Mouse (Mus musculus): ENCODE data around the gene Vps13a. TPM values are rescaled to one million over a fixed set of nuclear protein-coding genes. Genes with fewer than 3 reads are reported as not detected.
"Not testable (repeated sequence)": the region's sequence is repeated elsewhere in the genome, so short reads cannot be mapped to it uniquely, and the experiment has no call there.

Vps13a gene
- polyA plus RNA-seq (2016; fragmentation: Nextera tagmentation; extraction: Ambion mirVana) = 7.5 and 9.6 TPM in 2 replicates

DNA sequence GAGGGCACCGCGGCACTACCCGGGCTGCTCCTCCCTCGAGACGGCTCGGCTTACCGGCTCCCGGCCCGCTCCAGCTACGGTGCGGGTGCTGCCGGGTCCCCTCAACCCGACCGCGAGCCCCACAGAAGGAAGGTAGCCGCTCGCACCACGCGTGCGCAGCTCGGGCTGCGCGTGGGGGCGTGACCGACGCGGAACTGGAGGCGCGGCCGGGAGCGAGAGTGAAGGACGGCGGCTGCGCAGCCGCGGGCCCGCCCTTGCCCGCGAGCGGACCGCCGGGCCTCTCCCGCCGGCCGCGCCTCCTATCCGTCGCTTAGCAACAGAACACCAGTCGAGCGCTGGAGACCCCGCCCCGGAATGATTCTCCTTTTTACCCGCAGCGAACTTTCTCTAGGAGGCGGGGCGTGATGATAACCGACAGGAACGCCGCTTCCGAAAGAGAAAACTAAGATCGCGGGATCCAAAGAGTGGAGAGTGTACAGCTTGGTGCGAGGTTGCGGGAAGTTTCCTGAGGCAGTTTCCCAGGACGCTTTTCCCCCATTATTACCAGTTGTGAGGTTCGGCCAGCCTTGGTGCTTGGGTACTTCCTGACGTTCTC, at the start of gene Vps13a:
Gene Vps13a, minus strand, starts transcription at position 144 of the 595 bp plus-strand sequence.
- H3K4me1 ChIP-seq (replicated peaks) = peaks cover 13% of the 10 kb centered on the region; the same call in 1 of the 2 replicates

GRCm38 (mm10) chr19:16827657-16828056, 46.9 kb upstream of the Vps13a start:
- H3K9me3 ChIP-seq = no peaks in the 10 kb centered on the region
- no peak overlapping the region for H3K4me3 ChIP-seq
- H3K36me3 ChIP-seq = no peaks in the 10 kb centered on the region
- no peaks in the 10 kb centered on the region for H3K27me3 ChIP-seq (ENCODE audit: insufficient read depth, poor library complexity, severe bottlenecking)
- no peaks in the 10 kb centered on the region for H3K4me1 ChIP-seq (replicated peaks)
- DNase-seq (ENCODE audit: low spot score) = no peak
- no peak overlapping the region for H3K27ac ChIP-seq
- 80% methylated on average over 5 of the region's 5 CpGs for WGBS

More for the DNA sequence above, at the start of gene Vps13a:
- Histone ChIP-seq H3K36me3 (no peaks in the 10 kb centered on the region), H3K27me3 (ENCODE audit: insufficient read depth, poor library complexity, severe bottlenecking) (peaks cover 30% of the 10 kb centered on the region), H3K9me3 (no peaks in the 10 kb centered on the region), H3K27ac (peak within 1 kb of the TSS; percentile 80), H3K4me3 (peak within 1 kb of the TSS; percentile 82)
- under 1% methylated on average over 67 of the region's 67 CpGs for WGBS
- DNase-seq (ENCODE audit: low spot score) = peak; percentile 92

DNA sequence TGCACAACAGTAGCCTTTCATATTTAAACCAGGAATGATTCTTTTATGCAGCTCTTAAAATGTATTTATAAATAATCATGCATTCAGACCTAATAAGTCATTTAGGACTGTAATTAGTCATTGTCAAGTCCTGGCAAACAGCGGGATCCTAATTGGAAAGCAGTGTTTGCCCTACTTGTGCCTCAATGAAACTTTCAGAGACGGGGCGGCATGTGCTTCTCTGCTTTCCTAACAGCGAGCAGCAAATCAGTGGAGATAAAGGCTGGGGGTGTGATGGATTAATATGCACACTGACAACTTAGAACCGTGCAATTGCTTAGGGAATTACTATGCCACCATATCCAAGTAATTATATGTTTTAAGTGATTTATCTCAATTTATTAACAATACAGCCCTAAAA, 44.5 kb upstream of the Vps13a start:
- no peaks in the 10 kb centered on the region for H3K36me3 ChIP-seq
- H3K27ac ChIP-seq = no peak overlapping the region
- 65% methylated on average over 5 of the region's 5 CpGs for WGBS
- no peaks in the 10 kb centered on the region for H3K4me1 ChIP-seq (replicated peaks)
- DNase-seq (ENCODE audit: low spot score) = no peak
- no peak overlapping the region for H3K4me3 ChIP-seq
- no peaks in the 10 kb centered on the region for H3K27me3 ChIP-seq (ENCODE audit: insufficient read depth, poor library complexity, severe bottlenecking)
- H3K9me3 ChIP-seq = no peaks in the 10 kb centered on the region

- no peak overlapping the region for H3K4me3 ChIP-seq
- no peaks in the 10 kb centered on the region for H3K36me3 ChIP-seq
- 79% methylated on average over 5 of the region's 5 CpGs for WGBS
Measured at GRCm38 (mm10) chr19:16814848-16815247, 34.1 kb upstream of the Vps13a start.

DNA sequence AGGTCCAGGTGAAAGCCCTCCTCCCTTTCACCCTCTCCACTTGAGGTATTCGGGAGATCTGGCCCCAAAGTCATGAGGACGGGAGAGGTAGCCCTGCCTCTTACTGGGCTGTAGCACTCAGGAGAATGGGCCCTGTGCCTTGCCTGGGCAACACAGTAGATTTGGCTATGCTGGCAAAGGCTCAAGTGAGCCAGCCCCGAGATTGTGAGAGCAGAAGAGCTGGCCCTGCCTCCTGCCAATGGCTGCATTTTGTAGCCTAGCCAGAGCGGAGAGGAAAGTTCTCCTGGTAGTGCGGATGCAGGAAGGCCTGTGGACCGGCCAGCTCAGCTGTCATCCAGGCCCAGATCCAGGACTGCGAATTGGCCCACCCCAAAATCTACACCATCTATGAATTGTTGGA, 32.6 kb upstream of the Vps13a start:
- WGBS = 79% methylated on average over 7 of the region's 7 CpGs
- no peaks in the 10 kb centered on the region for H3K36me3 ChIP-seq
- H3K9me3 ChIP-seq = no peaks in the 10 kb centered on the region
- no peak overlapping the region for H3K4me3 ChIP-seq
- H3K27me3 ChIP-seq (ENCODE audit: insufficient read depth, poor library complexity, severe bottlenecking) = no peaks in the 10 kb centered on the region
- DNase-seq (ENCODE audit: low spot score) = no peak
- no peaks in the 10 kb centered on the region for H3K4me1 ChIP-seq (replicated peaks)
- H3K27ac ChIP-seq = no peak overlapping the region

More at GRCm38 (mm10) chr19:16814848-16815247, 34.1 kb upstream of the Vps13a start:
- Histone ChIP-seq H3K27ac (no peak overlapping the region), H3K4me1 (replicated peaks) (no peaks in the 10 kb centered on the region), H3K9me3 (no peaks in the 10 kb centered on the region), H3K27me3 (ENCODE audit: insufficient read depth, poor library complexity, severe bottlenecking) (no peaks in the 10 kb centered on the region)
- no peak for DNase-seq (ENCODE audit: low spot score)

DNA sequence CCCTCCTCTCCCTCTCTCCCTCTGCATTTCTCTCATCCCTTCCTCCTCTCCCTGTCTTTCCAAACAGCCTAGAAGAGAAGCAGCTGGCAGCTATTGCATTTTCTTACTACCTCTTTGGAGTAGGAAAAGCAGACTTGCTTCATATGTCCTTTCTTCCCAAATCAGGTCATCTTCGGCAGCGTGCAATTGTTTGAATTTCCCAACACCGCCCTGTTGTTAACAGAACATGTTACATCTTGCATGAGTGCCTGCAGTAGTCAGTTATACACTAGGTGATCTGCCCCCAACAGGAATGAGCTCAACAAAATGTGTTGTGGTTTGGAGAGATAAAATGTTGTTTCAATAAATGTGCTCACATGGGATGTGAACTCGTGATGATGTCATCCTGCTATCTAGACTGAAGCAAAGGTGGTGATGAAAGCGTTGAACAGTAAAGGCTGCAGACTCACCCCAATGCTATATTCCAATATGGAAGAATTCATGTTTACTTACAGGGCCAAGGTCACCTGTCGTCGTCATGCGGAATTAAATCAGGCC, 31.4 kb upstream of the Vps13a start:
- Histone ChIP-seq H3K9me3 (no peaks in the 10 kb centered on the region), H3K4me1 (replicated peaks) (no peaks in the 10 kb centered on the region), H3K27ac (no peak overlapping the region), H3K4me3 (no peak overlapping the region), H3K36me3 (no peaks in the 10 kb centered on the region), H3K27me3 (ENCODE audit: insufficient read depth, poor library complexity, severe bottlenecking) (no peaks in the 10 kb centered on the region)
- WGBS = 91% methylated on average over 8 of the region's 8 CpGs
- DNase-seq (ENCODE audit: low spot score) = no peak

DNA sequence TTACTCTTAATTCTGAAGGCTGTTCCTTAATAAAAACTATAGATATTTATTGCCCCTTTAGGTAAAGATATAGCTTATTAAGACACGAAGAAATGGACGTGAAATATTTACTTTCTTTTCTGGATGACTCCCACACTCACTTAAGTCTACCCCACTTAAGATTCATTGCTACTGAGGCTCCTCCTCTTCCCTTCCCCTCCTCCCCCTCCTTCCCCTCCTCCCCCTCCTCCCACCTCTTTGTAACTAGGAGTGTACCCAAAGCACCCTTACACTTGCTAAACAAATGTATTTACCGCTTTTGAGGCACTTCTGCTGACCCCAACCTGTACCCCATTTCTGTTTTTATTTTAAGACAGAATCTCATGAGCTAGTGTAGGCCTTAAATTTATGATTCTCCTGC, 24.4 kb upstream of the Vps13a start:
- WGBS = 60% methylated on average over 3 of the region's 3 CpGs
- H3K4me1 ChIP-seq (replicated peaks) = no peaks in the 10 kb centered on the region
- H3K36me3 ChIP-seq = no peaks in the 10 kb centered on the region
- no peaks in the 10 kb centered on the region for H3K9me3 ChIP-seq
- H3K4me3 ChIP-seq = no peak overlapping the region
- no peaks in the 10 kb centered on the region for H3K27me3 ChIP-seq (ENCODE audit: insufficient read depth, poor library complexity, severe bottlenecking)
- DNase-seq (ENCODE audit: low spot score) = no peak
- H3K27ac ChIP-seq = no peak overlapping the region

GRCm38 (mm10) chr19:16804578-16804977, 23.8 kb upstream of the Vps13a start:
- Histone ChIP-seq H3K9me3 (no peaks in the 10 kb centered on the region), H3K4me1 (replicated peaks) (no peaks in the 10 kb centered on the region), H3K4me3 (no peak overlapping the region), H3K36me3 (no peaks in the 10 kb centered on the region), H3K27me3 (ENCODE audit: insufficient read depth, poor library complexity, severe bottlenecking) (no peaks in the 10 kb centered on the region), H3K27ac (no peak overlapping the region)
- 27% methylated on average over 10 of the region's 11 CpGs for WGBS
- no peak for DNase-seq (ENCODE audit: low spot score)

DNA sequence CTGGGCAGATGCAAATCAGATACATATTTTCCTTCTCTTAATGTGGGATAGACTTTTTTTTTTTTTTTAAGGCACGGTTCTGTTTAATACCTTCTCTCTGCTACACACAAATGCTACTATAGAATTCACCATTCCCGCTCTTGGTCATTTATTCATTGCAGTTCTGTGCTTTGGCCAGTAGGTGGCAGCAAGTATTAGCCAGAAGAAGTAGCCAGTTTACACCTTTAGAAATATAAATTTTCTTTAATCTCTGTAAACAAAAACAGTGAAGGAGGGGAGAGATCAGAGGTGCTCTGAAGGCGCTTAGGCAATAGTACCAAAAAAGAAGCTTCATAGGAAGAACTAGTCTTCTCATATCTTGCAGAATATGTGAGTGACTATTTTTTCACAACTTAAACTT, 22.0 kb upstream of the Vps13a start:
- Histone ChIP-seq H3K4me1 (replicated peaks) (no peaks in the 10 kb centered on the region), H3K9me3 (no peaks in the 10 kb centered on the region), H3K36me3 (no peaks in the 10 kb centered on the region), H3K27ac (no peak overlapping the region), H3K4me3 (no peak overlapping the region), H3K27me3 (ENCODE audit: insufficient read depth, poor library complexity, severe bottlenecking) (no peaks in the 10 kb centered on the region)
- 7% methylated on average over 3 of the region's 3 CpGs for WGBS
- peak; percentile 19 for DNase-seq (ENCODE audit: low spot score)

DNA sequence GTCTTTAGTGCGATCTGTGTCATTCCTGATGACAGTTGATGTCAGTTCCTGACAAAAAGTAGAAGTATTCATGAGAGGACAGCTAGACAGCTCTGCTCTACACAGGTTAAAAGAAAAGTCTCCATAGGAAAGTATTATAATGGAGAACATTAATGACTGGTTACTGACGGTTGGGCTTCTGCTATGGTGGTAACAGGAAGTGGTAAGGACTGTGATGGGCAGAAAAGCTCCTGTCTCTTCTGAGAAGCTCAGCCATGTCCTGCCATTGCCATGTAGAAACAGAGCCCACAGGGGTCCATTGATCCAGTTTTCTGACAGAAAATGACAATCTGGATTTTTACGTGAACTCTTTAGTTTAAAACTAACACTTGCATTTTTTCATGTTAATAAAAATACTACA, 21.4 kb upstream of the Vps13a start:
- no peak overlapping the region for H3K4me3 ChIP-seq
- no peaks in the 10 kb centered on the region for H3K9me3 ChIP-seq
- WGBS = 83% methylated on average over 3 of the region's 3 CpGs
- no peaks in the 10 kb centered on the region for H3K4me1 ChIP-seq (replicated peaks)
- no peak for DNase-seq (ENCODE audit: low spot score)
- no peak overlapping the region for H3K27ac ChIP-seq
- H3K36me3 ChIP-seq = no peaks in the 10 kb centered on the region
- no peaks in the 10 kb centered on the region for H3K27me3 ChIP-seq (ENCODE audit: insufficient read depth, poor library complexity, severe bottlenecking)

- Histone ChIP-seq H3K27ac (no peak overlapping the region), H3K4me3 (no peak overlapping the region), H3K27me3 (ENCODE audit: insufficient read depth, poor library complexity, severe bottlenecking) (no peaks in the 10 kb centered on the region), H3K36me3 (no peaks in the 10 kb centered on the region), H3K4me1 (replicated peaks) (no peaks in the 10 kb centered on the region), H3K9me3 (peaks cover 14% of the 10 kb centered on the region; the same call in 1 of the 2 replicates)
- no peak for DNase-seq (ENCODE audit: low spot score)
- 83% methylated on average over 4 of the region's 4 CpGs for WGBS
Measured at GRCm38 (mm10) chr19:16797923-16798322, 17.2 kb upstream of the Vps13a start.

DNA sequence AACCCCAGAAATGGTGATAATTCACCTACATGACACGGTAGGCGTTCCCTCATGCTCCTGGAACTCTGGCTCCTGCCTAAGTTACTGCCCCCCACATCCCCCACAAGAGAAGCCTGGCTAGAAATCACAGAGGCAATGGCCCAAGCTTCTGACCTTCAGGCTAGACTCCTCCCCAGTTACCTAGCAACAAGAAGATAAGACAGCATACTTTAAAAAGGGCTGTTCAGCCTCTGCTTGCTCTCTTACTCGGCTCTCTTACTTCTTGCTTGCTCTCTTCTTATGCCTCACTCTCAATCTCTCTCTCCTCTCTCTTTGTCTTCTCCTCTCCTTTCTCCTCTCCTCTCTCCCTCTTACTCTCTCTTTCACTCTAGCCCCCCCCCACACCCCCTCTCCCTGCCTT, 13.8 kb upstream of the Vps13a start:
- DNase-seq (ENCODE audit: low spot score); H3K36me3 ChIP-seq; H3K4me1 ChIP-seq (replicated peaks); H3K27ac ChIP-seq; H3K4me3 ChIP-seq; H3K27me3 ChIP-seq (ENCODE audit: insufficient read depth, poor library complexity, severe bottlenecking): not testable (repeated sequence)
- peaks cover 14% of the 10 kb centered on the region; the same call in 1 of the 2 replicates for H3K9me3 ChIP-seq
- 84% methylated on average over 3 of the region's 3 CpGs for WGBS

GRCm38 (mm10) chr19:16789930-16790329, 9.2 kb upstream of the Vps13a start:
- H3K4me3 ChIP-seq = no peak overlapping the region
- 79% methylated on average over 4 of the region's 4 CpGs for WGBS
- no peak overlapping the region for H3K27ac ChIP-seq
- DNase-seq (ENCODE audit: low spot score) = no peak
- no peaks in the 10 kb centered on the region for H3K36me3 ChIP-seq
- peaks cover 6% of the 10 kb centered on the region; the same call in 1 of the 2 replicates for H3K9me3 ChIP-seq
- no peaks in the 10 kb centered on the region for H3K27me3 ChIP-seq (ENCODE audit: insufficient read depth, poor library complexity, severe bottlenecking)
- H3K4me1 ChIP-seq (replicated peaks) = no peaks in the 10 kb centered on the region
